Mouse (Mus musculus): ENCODE measurements around the gene Fam84b.

Gene Fam84b

GRCm38 (mm10) chr15:60833476-60834218 lies 19.9 kb downstream of the Fam84b start:
- in situ Hi-C loops (cut with MboI, MseI), result no loop called here

DNA sequence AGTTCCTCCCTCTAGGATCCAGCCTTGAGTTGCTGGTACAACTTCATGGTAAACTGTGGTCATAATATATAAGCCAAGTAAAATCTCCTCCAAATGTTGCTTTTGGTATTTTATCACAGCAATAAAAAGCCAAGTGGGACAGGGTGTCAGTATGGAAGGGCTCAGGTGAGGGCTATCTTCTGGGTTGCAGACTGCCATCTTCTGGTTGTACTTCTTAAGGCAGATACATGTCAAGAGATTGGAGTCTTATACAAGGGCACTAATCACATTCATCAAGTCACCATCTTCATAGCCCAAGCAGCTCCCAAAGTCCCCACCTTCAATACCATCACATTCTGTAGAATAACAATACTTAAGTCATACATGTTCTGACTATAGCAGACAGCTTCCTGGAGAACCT lies 21.0 kb downstream of the Fam84b start:
- in situ Hi-C loops (cut with MboI, MseI), result no loop called here

- in situ Hi-C loops (cut with MboI, MseI), result no loop called here
Observed at GRCm38 (mm10) chr15:60826226-60826625, 27.4 kb downstream of the Fam84b start.

DNA sequence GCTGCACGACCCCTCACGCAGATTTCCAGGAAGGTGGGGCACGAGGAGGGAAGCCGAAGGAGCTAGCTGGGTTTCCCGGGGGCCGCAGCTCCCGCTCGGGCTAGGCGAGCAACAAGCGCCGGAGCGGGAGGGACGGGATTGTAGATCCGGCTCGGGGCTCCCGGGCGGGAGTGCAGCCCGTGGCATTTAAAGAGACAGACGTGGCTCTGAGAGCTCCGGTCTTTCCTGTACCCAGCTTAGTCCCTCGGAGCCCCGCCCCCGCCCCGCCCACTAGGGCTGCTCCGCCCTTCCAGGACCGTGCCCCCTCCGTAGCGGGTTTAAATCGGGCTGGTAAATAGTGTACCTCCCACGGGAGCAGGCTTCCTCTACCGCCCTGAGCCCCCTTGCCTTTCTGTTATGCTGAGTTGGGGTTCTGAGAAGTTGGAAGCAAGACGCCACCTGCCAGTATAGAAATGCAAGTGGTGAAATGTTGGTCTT lies 28.8 kb downstream of the Fam84b start:
- in situ Hi-C loops (cut with MboI, MseI), result loop anchor here (5.0 to 25.0 kb wide), 3 partner anchors 132 to 712 kb away; no protein-coding TSS in a partner anchor

GRCm38 (mm10) chr15:60823870-60824709 lies 29.5 kb downstream of the Fam84b start:
- in situ Hi-C loops (cut with MboI, MseI), result loop anchor here (5.0 to 25.0 kb wide), 3 partner anchors 132 to 712 kb away; no protein-coding TSS in a partner anchor

DNA sequence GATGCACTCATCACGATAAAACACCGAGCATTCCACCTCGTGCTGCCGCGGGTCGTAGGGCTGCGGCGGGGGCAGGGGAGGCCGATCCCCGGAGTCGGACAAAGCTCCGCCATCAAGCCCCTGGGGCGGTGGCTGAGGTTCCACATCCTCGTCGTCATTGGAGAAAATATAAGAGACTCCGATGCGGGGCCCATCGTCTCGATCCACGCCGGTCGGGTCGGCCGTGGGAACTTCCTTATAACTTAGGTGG lies 30.0 kb downstream of the Fam84b start:
- in situ Hi-C loops (cut with MboI, MseI), result loop anchor here (5.0 to 25.0 kb wide), 3 partner anchors 131 to 711 kb away; no protein-coding TSS in a partner anchor

GRCm38 (mm10) chr15:60822803-60823619 lies 30.6 kb downstream of the Fam84b start:
- in situ Hi-C loops (cut with MboI, MseI), result loop anchor here (5.0 to 25.0 kb wide), 3 partner anchors 131 to 711 kb away; no protein-coding TSS in a partner anchor

DNA sequence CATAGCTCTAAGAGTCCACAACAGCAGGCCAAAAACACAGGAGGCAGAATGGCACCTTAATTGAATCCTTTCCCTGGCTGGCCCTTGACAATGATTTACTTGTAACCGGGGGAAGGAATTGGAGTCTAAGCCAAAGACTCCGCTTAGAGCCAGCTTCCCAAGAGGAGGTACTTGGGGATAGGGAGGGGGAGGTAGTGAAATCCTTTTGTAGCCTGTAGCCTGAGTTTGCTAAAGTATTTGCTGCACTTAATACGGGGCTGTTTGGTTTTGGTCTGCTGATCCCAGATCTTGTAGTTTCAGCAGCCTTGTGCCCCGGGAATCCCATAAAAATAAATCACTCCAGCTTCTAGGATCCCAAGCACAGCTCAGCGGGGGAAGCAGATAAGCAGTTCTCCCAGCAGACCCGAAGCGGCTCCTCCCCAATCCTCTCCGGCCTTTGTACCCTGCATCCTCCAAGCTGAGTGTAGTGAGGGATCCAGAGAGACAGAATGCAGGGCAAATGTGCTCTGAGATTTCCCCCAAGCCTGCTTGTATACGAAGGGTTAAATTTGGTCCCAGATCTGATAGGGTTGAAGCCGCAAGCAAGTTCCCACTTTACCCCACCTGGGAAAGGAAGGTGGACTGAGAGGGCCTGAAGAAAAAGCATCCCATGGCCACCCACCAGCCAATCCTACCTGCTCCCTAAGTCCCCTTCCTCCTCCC lies 31.3 kb downstream of the Fam84b start:
- in situ Hi-C loops (cut with MboI, MseI), result loop anchor here (5.0 to 25.0 kb wide), 3 partner anchors 130 to 710 kb away; no protein-coding TSS in a partner anchor

- in situ Hi-C loops (cut with MboI, MseI), result loop anchor here in 1 of 2 experiments (25.0 kb wide), 1 partner anchor 706 kb away; no protein-coding TSS in a partner anchor
Observed at GRCm38 (mm10) chr15:60818500-60818899, 35.1 kb downstream of the Fam84b start.

GRCm38 (mm10) chr15:60816478-60816877 lies 37.1 kb downstream of the Fam84b start:
- in situ Hi-C loops (cut with MboI, MseI), result loop anchor here in 1 of 2 experiments (25.0 kb wide), 1 partner anchor 704 kb away; no protein-coding TSS in a partner anchor

DNA sequence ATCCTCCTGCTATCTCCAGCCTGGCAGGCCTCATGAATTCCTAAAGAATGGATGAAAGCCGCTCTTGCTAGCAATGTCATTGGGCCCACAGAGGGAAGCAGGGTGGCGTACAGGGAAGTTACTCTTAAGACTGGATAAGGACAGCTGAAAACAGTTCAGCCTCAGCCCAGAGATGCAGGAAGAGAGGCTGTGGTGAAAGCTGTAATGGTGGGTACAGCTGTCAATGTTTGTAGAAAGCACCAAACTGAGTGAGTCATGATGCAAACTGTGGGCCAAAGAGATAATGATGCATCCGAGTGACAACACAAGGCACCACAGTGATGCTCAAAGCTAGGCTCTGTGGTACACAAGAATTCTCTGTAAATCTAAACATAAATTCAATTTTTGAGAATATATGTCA lies 39.0 kb downstream of the Fam84b start:
- in situ Hi-C loops (cut with MboI, MseI), result loop anchor here in 1 of 2 experiments (25.0 kb wide), 1 partner anchor 702 kb away; no protein-coding TSS in a partner anchor

- in situ Hi-C loops (cut with MboI, MseI), result no loop called here
Observed at GRCm38 (mm10) chr15:60793041-60793673, 60.4 kb downstream of the Fam84b start.

DNA sequence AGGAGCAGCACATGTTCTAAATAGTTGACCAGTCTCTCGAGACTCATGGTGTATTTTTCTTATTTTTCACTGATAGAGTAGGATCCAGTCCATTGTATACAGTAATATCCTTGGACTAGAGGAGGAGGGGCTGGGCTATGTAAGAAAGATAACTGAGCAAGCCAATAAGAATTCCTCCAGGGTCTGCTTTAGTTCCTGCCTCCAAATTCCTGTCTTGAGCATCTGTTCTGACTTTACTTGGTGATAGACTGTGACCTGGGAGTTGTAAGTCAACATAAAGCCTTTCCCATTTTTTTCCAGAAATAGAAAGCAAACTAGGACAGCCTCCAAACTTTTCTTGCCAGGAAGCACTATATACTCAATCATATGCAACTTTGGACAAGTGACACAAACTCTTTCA lies 64.5 kb downstream of the Fam84b start:
- in situ Hi-C loops (cut with MboI, MseI), result no loop called here

DNA sequence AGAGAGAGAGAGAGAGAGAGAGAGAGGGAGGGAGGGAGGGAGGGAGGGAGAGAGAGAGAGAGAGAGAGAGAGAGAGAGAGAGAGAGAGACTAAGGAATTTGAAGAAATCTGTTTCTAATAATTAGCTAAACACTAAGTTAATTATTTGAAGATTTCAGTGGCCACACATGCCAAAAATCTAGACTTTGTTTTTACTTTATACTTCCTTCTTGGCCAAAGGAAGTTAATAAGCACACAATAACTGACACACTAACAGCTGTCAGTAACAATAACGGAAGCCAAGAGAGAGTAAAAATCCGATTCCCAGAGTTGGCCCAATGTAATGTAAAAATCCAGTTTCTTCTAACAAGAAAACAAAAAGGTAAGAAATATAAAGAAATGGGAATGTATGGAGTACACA lies 69.8 kb downstream of the Fam84b start:
- in situ Hi-C loops (cut with MboI, MseI), result no loop called here

- in situ Hi-C loops (cut with MboI, MseI), result no loop called here
Observed at GRCm38 (mm10) chr15:60779531-60779973, 74.0 kb downstream of the Fam84b start.

DNA sequence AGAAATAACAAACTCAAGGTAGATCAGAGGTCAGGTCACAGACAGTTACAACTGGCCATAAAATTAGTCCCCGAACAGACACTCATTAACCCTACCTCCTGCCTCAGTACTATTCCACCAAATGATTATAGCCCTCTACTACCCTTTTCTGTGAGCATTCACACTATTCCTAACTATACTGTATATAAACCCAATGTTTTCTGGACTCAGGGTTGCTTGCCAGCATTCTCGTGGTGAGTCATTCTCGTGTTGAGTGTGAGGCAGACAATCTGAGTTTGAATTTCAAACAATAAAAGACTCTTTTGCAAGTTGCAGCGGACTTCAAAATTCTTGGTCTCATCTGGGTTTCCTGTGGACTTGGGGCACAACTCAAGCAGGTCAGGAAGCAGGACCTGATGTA lies 74.5 kb downstream of the Fam84b start:
- in situ Hi-C loops (cut with MboI, MseI), result no loop called here

Measured in T-helper 17 cell (primary cell).